Mouse (Mus musculus): Measurements from ENCODE around the gene Ugt1a10.
"Not testable (repeated sequence)": the region's sequence is repeated elsewhere in the genome, so short reads cannot be mapped to it uniquely, and the experiment has no call there.

Ugt1a10 gene

GRCm38 (mm10) chr1:88094941-88095492 lies 39.8 kb downstream of the Ugt1a10 start, which contains the start of gene Ugt1a7c:
TSS of gene Ugt1a7c (plus strand) at chr1:88095062.
- no peak for DNase-seq (ENCODE audit: low spot score)

GRCm38 (mm10) chr1:88098546-88098945 lies 43.4 kb downstream of the Ugt1a10 start:
- not testable (repeated sequence) for DNase-seq (ENCODE audit: low spot score)

DNA sequence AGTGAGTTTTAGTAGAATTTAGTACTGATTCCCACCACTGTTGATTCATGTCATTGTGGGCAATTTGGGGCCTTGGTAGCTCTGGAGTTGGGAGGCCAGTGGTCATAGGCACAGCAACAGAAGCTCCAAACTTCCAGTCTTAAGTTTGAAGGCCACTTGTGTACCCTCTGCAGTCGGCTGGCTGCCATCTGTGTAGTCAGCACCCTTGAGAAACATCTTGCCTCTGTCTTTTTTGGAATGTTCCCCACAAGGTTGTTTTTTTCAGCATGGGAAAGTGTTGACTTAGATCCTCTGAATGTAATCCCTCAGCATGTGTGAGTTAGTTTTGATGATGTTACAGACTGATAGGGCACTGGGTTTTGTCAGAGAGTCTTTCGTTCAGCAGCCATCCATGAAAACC lies 44.5 kb downstream of the Ugt1a10 start:
- not testable (repeated sequence) for DNase-seq (ENCODE audit: low spot score)

- not testable (repeated sequence) for DNase-seq (ENCODE audit: low spot score)
These were observed 47.8 kb downstream of the Ugt1a10 start, which contains the start of gene Ugt1a6b for GRCm38 (mm10) chr1:88103019-88103418. TSS of gene Ugt1a6b (plus strand) at chr1:88103252.

- not testable (repeated sequence) for DNase-seq (ENCODE audit: low spot score)
These were observed 48.7 kb downstream of the Ugt1a10 start for GRCm38 (mm10) chr1:88103697-88104468.

DNA sequence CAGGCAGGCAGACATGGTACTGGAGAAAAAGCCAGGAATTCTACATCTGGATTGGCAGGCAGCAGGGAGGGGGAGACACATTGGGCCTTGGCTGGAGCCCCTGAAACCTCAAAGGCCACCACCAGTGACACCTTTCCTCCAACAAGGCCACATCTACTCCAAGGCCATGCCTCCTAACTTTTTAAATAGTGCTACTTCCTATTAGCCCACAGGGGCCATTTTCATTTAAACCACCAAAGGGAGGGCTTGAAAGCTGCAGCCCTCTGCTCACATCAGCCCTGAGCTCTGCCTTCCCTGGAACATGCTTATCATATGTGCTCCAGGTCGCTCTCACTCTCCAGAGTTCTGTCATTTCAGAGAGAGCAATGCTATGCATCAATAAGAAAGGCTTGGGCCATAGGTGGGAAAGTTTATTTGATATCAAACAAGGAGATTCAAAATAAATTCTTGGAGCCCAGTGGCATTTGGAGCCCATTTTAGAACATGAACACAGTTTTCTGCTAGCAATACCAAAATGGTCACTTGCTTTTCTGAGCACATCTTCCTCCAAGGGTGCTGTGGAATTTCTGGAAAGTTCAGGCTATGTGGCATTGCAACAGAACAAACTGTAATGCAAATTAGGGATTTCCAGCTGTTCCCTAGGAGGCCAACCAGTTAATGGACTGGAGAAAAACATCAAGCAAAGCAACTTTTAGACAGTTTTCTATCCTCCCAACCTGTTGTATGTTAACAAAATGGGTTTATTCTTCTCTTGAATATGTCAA lies 49.7 kb downstream of the Ugt1a10 start:
- no peak for DNase-seq (ENCODE audit: low spot score)

- DNase-seq (ENCODE audit: low spot score) = no peak
These were observed 50.5 kb downstream of the Ugt1a10 start for GRCm38 (mm10) chr1:88105656-88106055.

- not testable (repeated sequence) for DNase-seq (ENCODE audit: low spot score)
These were observed 53.9 kb downstream of the Ugt1a10 start for GRCm38 (mm10) chr1:88109027-88109557.

- not testable (repeated sequence) for DNase-seq (ENCODE audit: low spot score)
These were observed 54.4 kb downstream of the Ugt1a10 start for GRCm38 (mm10) chr1:88109604-88110003.

GRCm38 (mm10) chr1:88112769-88113168 lies 57.6 kb downstream of the Ugt1a10 start:
- not testable (repeated sequence) for DNase-seq (ENCODE audit: low spot score)

DNA sequence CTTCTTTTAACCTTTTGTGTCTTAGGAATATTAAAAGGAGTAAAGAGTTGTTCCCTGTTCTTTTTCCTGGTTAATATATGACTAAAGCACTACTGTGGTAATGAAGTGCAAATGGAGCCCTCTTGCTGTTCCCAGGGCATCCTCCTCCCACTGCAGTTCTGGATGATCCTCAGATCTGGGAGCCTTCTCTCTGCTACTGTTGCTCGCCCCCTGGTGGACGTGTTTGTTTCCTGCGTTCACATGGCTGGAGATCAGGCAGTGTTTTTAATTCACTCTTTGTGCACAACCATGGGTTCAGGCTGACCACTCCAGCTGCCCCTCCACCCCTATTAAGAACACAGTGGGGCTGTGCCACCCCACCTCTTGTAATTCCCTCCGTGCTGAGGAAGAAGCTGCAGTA lies 65.4 kb downstream of the Ugt1a10 start:
- DNase-seq (ENCODE audit: low spot score) = not testable (repeated sequence)

DNA sequence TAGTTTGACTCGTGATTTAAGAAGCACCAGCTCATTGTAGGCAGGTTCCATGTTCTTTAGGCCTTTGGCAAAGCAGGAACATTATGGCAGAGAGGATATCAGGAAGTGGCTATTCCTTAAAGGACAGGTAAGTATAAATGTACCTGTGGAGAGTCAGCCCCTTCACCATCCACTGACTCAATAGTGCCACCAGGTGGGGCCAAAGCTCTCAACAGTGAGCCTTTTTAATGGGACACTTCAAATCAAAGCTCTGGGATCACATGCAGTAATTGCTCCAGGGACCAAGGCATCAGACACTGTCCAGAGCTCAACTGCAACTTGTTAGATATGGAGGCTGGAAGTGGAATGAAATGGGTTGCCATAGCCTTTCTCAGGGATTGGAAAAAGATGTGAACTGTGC lies 66.3 kb downstream of the Ugt1a10 start:
- DNase-seq (ENCODE audit: low spot score) = not testable (repeated sequence)

DNA sequence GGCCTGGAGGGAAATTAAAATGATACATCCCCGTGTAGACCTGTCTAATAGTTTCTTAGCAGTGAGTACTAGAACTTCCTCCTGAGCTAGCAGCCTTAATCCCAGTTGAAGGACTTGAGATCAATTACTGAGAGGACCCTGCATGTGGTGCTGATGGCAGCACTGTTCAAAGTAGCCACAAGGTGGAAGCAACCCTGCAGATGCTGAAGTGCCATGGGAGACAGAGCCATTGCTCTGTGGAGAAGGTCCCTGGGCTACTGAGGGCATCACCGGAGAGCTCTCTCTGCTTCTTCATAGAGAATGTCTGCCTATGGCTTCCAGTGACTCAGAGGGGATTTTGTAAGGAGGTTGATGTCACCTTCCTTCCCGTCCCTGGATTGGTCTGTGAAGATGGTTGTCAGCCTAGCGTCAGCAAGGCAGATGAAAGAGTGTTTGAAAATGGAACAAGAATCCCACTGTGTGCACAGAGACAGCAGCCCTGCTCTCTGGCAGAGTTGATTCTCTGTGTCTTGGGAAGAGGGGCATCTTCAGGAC lies 70.7 kb downstream of the Ugt1a10 start:
- DNase-seq (ENCODE audit: low spot score) = not testable (repeated sequence)

DNA sequence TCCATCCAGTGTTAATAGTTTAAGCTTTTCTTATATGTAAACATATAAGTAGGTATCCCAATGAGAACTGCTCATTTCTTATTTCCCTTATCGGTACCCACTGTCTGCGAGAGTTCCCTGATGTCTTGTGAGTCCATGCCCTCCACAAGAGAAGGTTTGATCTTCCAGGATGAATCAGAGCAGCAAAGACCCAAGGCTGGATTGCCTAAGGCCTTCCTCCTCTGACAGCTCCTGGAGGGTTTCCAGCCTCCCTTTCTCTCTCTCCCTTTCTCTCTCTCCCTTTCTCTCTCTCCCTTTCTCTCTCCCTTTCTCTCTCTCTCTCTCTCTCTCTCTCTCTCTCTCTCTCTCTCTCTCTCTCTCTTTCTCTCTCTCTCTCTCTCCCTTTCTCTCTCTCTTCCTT lies 73.9 kb downstream of the Ugt1a10 start:
- DNase-seq (ENCODE audit: low spot score) = not testable (repeated sequence)

- not testable (repeated sequence) for DNase-seq (ENCODE audit: low spot score)
These were observed 75.0 kb downstream of the Ugt1a10 start for GRCm38 (mm10) chr1:88130223-88130622.

GRCm38 (mm10) chr1:88133908-88134456 lies 78.8 kb downstream of the Ugt1a10 start:
- no peak for DNase-seq (ENCODE audit: low spot score)

DNA sequence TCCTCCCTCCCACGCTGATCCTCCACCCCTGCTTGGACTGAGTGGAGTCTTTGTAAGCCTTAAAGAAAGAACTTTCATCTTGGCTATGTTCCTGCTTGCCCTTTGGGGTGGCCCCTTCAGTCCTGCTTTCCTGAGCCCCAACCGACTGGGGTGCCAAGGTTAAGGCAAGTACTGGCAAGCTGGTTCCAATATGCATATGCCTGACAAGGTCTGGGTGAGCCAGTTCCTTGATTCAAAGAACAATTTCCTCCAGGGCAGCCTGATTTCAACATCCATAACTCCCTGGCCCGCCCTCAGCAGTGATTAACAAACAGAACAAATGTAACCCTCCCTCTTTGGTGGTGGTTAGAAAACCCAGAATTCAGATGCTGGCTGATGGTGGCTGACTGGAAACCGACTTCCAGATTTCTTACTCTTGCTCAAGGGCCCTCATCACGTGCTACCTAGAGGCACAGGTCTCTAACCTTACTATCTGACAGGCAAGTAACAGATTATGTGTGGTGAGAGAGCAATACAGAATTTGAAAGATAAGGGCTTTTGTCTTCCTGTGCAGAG lies 79.3 kb downstream of the Ugt1a10 start, which contains the start of gene Ugt1a6a:
Gene Ugt1a6a, plus strand, starts transcription at position 353 of the 555 bp plus-strand sequence.
- DNase-seq (ENCODE audit: low spot score) = not testable (repeated sequence)

GRCm38 (mm10) chr1:88135229-88135904 lies 80.2 kb downstream of the Ugt1a10 start:
- DNase-seq (ENCODE audit: low spot score) = not testable (repeated sequence)

DNA sequence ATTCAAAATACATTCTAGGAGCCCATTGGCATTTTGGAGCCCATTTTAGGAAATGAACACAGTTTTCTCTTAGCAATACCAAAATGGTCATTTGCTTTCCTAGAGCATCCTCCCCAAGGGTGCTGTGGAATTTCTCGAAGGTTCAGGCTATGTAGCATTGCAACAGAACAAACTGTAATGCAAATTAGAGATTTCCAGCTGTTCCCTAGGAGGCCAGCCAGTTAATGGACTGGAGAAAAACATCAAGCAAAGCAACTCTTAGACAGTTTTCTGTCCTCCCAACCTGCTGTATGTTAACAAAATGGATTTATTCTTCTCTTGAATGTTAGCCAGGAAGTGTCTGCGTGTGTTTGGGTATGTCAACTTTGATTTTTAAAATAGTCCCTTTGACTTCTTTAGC lies 81.5 kb downstream of the Ugt1a10 start:
- no peak for DNase-seq (ENCODE audit: low spot score)

- no peak for DNase-seq (ENCODE audit: low spot score)
These were observed 82.1 kb downstream of the Ugt1a10 start for GRCm38 (mm10) chr1:88137264-88137663.

DNA sequence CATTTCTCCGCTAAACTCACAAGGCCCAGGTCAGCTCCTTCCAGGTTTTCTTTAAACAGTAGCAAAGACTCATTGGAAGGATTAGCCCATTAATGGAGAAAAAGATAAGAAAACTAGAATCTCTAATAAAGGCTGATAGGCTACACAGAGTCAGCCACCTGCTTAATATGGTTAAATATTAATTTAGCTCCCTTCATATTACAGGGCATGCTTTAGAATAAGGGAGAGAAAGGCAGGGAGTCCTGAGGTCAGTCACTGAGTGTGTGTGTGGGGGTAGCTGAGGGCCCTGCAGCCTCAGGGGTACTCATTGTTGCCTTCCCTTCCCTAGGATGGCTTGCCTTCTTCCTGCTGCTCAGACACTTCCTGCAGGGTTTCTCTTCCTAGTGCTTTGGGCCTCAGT lies 83.0 kb downstream of the Ugt1a10 start:
- DNase-seq (ENCODE audit: low spot score) = no peak

All from retina, embryonic 14.5 days (tissue).